Mouse (Mus musculus) cerebellum, adult 2 months (tissue): ENCODE measurements around the gene Magi2.

Experiments
- CTCF ChIP-seq: fragments of 200-500 bp; IDR thresholded peaks from 2 replicates; pipeline ENCODE4 v1.5.1; 2011; ENCODE audit warnings: low read depth, mild to moderate bottlenecking, control low read depth, low read length, moderate library complexity, borderline replicate concordance; ENCODE audit not compliant: insufficient read depth
- POLR2A ChIP-seq: fragments of 200-500 bp; IDR thresholded peaks from 2 replicates; pipeline ENCODE4 v1.6.1; 2011; ENCODE audit warnings: low read length, control low read depth, borderline replicate concordance; ENCODE audit not compliant: insufficient read depth

DNA sequence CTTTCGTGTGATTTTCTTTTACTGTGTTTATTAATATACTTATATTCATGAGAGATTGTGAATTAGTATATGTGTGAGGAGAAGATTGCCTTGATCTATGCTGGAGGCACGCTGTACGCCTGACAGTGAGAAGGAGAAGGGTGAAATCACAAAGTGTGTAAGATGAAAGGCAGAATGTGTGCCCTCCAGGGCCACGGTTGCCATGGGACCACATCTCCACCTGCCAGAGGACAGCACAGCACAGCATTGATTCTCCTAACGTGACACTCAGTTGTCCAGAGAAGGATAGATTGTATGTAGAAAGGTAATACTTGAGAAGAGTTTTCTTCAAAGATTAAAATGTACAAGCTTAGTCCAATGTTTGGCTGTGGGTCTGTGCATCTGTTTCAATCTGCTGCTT, 847.3 kb downstream of the Magi2 start:
- TF ChIP-seq CTCF (no peak), POLR2A (no peak)
